Mouse (Mus musculus): ENCODE measurements around the gene Mrpl43. TPM values are rescaled to one million over a fixed set of nuclear protein-coding genes. Genes with fewer than 3 reads are reported as not detected.

Mrpl43 gene
- polyA plus RNA-seq, 1 experiment from 2014 or later = 67.1 TPM

DNA sequence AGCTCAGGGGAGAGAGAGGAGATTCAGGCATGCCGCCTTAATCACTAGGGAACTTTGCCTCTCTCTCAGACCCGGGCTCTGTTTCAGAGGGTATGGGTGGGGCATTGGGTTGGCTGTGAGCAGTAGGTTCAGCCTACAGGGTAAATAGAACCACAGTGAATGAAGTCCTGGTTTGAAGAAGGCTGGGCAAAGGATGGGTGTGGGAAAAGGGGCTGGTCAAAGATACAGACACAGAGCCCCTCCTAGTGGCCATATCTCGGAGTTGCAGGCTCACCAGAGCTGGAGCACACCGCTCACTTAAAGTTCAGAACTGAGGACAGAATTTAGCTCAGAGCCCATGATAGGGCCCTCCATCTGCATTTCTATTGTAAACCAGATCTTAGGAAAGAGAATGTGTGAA lies 25.5 kb upstream of the Mrpl43 start:
- no peaks in the 10 kb centered on the region for H3K27me3 ChIP-seq (replicated peaks; ENCODE audit: control insufficient read depth, insufficient read depth, low read length)
- peak; percentile 86 for DNase-seq (ENCODE audit: low spot score)
- H3K9me3 ChIP-seq (replicated peaks; ENCODE audit: control insufficient read depth, low read length) = no peaks in the 10 kb centered on the region
- peak; percentile 66 for ATAC-seq
- no peak overlapping the region for H3K4me2 ChIP-seq (ENCODE audit: low read length)
- no peaks in the 10 kb centered on the region for H3K4me1 ChIP-seq (ENCODE audit: control insufficient read depth, insufficient read depth, low read length)
- peaks cover 19% of the 10 kb centered on the region for H3K36me3 ChIP-seq (ENCODE audit: control insufficient read depth, insufficient read depth, low read length)
- no peak overlapping the region for H3K27ac ChIP-seq (ENCODE audit: low read depth, low read length)
- no peak overlapping the region for H3K4me3 ChIP-seq (ENCODE audit: low read depth, low read length)
- 16% methylated on average over 4 of the region's 4 CpGs for WGBS
- no peak overlapping the region for H3K9ac ChIP-seq (ENCODE audit: low read length)

DNA sequence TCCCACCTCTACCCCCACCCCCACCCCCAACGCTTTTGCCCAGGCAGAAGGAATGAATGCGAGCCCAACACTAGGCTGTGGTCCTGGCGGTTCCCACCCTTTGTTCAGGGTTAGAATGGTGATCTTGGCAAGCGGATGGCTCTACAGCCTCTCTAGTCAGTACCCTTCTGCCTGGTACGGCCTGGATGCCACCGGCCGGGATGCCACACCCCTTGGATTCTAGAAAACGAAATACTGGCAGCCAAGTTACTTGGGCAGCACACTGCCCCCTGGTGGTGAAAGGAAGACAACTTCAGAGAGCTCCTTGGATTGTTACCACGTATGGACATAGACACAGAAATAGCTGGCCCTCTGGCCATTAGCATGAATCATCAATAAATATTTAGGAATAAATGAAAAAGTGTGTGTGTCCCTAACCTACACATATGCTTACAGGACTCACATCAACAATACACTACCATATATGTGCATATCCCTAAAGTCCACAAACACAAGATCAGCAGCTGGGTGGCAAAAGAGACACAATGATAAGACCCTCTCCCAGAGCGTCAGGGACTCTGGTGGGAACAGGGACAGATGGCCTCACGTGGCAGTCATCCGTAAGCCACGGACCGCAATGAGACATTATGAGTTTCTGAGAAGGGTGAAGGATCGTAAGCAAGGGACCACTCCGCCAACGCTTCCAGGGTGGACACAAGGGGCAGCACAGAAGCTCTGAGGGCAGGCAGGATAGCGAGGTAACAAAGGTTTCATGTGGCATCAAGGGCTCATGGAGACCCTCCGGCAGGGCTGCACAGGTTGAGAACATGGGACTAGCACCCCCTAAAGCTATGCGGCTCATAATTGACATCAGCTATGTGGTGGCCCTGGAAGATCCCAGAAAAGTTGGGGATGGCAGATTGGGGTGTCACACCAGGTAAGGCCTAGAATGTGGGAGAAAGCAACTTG lies 24.8 kb upstream of the Mrpl43 start:
- Histone ChIP-seq H3K4me3 (ENCODE audit: low read depth, low read length) (no peak overlapping the region), H3K9me3 (replicated peaks; ENCODE audit: control insufficient read depth, low read length) (no peaks in the 10 kb centered on the region), H3K9ac (ENCODE audit: low read length) (no peak overlapping the region), H3K27ac (ENCODE audit: low read depth, low read length) (no peak overlapping the region), H3K36me3 (ENCODE audit: control insufficient read depth, insufficient read depth, low read length) (peaks cover 27% of the 10 kb centered on the region), H3K4me1 (ENCODE audit: control insufficient read depth, insufficient read depth, low read length) (no peaks in the 10 kb centered on the region), H3K4me2 (ENCODE audit: low read length) (peak overlapping the region; percentile 36), H3K27me3 (replicated peaks; ENCODE audit: control insufficient read depth, insufficient read depth, low read length) (no peaks in the 10 kb centered on the region)
- DNase-seq (ENCODE audit: low spot score) (peak; percentile 94), ATAC-seq (peak; percentile 36)
- WGBS = 38% methylated on average over 20 of the region's 20 CpGs

DNA sequence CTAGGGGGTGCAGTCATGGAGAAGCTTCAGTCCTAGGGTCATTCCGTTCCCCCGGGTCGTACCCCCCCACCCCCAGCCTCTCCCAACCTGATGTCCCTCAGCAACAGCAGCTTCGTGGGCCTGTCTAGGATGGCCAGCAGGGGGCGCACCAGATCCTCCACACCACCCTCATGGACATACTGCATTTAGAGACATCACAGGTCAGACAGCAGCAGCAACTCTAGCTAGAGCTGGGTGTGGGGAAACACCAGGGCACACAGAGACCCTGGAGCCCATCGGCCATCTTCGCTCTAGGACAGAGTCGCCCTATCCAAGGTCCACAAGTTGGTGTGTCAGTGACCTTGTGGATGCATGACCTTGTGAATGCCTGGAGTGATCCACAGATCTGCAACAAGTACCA lies 23.9 kb upstream of the Mrpl43 start:
- WGBS = 47% methylated on average over 8 of the region's 8 CpGs

DNA sequence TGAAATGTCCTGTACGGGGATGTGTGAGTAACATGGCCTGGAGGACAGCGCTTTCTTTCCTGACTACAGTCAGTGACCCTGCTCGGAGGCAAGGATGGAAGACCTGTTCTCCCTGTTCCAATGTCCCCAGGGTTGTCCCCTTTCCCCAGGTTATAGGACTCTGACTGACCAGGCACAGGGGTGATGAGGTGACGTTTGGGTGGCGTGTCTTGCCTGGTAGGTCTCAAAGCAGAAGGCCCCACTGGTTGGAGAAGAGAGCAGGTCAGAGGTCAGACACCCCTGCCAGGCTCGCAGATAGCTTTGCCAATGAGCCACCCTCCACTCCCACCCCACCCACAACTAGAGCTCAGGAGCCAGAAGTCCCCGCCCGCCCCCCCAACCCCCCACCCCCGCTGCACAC lies 23.3 kb upstream of the Mrpl43 start:
- no peaks in the 10 kb centered on the region for H3K4me1 ChIP-seq (ENCODE audit: control insufficient read depth, insufficient read depth, low read length)
- peaks cover 39% of the 10 kb centered on the region for H3K36me3 ChIP-seq (ENCODE audit: control insufficient read depth, insufficient read depth, low read length)
- no peak for DNase-seq (ENCODE audit: low spot score)
- H3K9me3 ChIP-seq (replicated peaks; ENCODE audit: control insufficient read depth, low read length) = no peaks in the 10 kb centered on the region
- H3K27me3 ChIP-seq (replicated peaks; ENCODE audit: control insufficient read depth, insufficient read depth, low read length) = no peaks in the 10 kb centered on the region
- no peak for ATAC-seq
- H3K4me2 ChIP-seq (ENCODE audit: low read length) = no peak overlapping the region
- no peak overlapping the region for H3K4me3 ChIP-seq (ENCODE audit: low read depth, low read length)
- no peak overlapping the region for H3K9ac ChIP-seq (ENCODE audit: low read length)
- 58% methylated on average over 9 of the region's 9 CpGs for WGBS
- H3K27ac ChIP-seq (ENCODE audit: low read depth, low read length) = no peak overlapping the region

More for the DNA sequence above, 23.9 kb upstream of the Mrpl43 start:
- Histone ChIP-seq H3K36me3 (ENCODE audit: control insufficient read depth, insufficient read depth, low read length) (peaks cover 34% of the 10 kb centered on the region), H3K27me3 (replicated peaks; ENCODE audit: control insufficient read depth, insufficient read depth, low read length) (no peaks in the 10 kb centered on the region), H3K27ac (ENCODE audit: low read depth, low read length) (no peak overlapping the region), H3K4me1 (ENCODE audit: control insufficient read depth, insufficient read depth, low read length) (no peaks in the 10 kb centered on the region), H3K4me3 (ENCODE audit: low read depth, low read length) (no peak overlapping the region), H3K9me3 (replicated peaks; ENCODE audit: control insufficient read depth, low read length) (no peaks in the 10 kb centered on the region), H3K4me2 (ENCODE audit: low read length) (no peak overlapping the region), H3K9ac (ENCODE audit: low read length) (no peak overlapping the region)
- DNase-seq (ENCODE audit: low spot score) (peak; percentile 42), ATAC-seq (peak; percentile 24)

DNA sequence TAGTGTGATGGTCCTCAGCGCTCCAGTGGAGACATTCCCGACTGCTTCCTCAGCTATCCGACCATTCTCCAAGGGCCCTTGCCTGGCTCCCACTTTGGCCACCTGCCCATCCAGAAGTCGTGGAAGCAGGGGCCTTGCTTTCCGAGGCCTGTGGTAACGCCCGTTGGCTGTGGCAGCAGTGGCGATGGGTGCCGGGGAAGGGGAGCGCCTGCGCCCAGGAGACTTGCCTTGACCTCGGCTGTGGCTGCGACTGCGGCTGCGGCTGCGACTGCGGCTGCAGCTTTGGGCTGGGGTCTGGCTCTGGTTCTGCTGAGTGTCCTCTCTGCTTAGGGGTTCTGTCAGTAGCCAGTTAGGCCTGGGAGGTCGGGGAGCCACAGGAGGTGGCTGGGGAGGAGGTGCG lies 22.5 kb upstream of the Mrpl43 start:
- ATAC-seq = no peak
- H3K4me1 ChIP-seq (ENCODE audit: control insufficient read depth, insufficient read depth, low read length) = no peaks in the 10 kb centered on the region
- no peak overlapping the region for H3K4me3 ChIP-seq (ENCODE audit: low read depth, low read length)

DNA sequence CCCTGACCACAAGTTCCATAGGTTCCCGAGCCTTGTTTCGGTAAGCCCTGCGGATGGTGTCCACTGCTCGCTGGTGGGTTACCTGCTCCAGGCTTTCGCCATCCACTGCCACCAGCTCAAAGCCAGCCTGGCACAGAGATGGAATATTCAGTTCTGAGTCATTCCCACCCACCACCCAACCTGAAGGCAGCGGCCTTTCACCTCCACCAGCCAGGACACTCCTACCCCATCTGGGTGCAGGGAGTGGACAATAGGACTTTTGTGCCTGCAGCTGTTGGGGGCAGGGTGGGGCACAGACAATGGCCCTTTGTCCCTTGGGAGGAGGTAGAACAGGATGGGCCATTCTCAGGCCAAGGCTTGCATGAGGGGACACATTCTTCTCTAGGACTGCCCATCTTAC lies 21.6 kb upstream of the Mrpl43 start:
- WGBS = 83% methylated on average over 6 of the region's 6 CpGs
- no peak overlapping the region for H3K4me2 ChIP-seq (ENCODE audit: low read length)

More for the DNA sequence above, 22.5 kb upstream of the Mrpl43 start:
- Histone ChIP-seq H3K9me3 (replicated peaks; ENCODE audit: control insufficient read depth, low read length) (no peaks in the 10 kb centered on the region), H3K36me3 (ENCODE audit: control insufficient read depth, insufficient read depth, low read length) (peaks cover 45% of the 10 kb centered on the region), H3K4me2 (ENCODE audit: low read length) (no peak overlapping the region), H3K9ac (ENCODE audit: low read length) (no peak overlapping the region), H3K27me3 (replicated peaks; ENCODE audit: control insufficient read depth, insufficient read depth, low read length) (no peaks in the 10 kb centered on the region), H3K27ac (ENCODE audit: low read depth, low read length) (no peak overlapping the region)
- DNase-seq (ENCODE audit: low spot score) = no peak
- WGBS = 61% methylated on average over 19 of the region's 19 CpGs

DNA sequence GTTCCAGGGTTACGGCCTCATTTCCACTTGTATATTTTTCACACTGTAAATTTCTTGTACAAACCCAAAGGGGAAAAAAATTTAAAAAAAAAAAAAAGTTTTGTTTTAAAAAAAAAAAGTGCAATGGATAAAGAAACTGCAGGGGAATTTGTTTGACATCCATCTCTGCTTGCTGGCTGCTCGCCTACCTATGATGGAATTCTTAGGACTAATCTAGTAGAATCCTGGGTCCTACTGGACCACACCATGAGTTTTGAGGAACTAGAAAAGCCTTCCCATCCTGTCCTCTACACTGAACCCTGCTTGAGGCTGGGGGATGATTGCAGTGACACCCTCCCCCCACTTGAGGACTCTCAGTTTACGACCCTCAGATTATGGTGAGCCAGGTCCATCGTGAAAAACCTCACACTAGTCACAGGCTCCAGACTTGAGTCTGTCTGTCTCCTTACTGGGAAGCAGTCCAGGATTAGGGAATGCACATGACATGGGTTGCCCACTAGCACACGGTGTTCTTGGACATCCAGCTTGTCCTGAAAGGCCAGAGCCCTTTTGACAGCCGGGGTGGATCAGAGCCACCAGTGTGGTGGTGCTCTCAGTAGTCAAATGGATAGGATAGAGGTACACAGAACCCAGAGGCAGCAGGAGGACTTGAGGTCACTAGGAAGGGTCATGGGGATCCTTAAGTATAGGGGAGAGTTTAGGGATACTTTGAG lies 20.9 kb upstream of the Mrpl43 start:
- no peak for DNase-seq (ENCODE audit: low spot score)
- H3K4me1 ChIP-seq (ENCODE audit: control insufficient read depth, insufficient read depth, low read length) = no peaks in the 10 kb centered on the region
- H3K9ac ChIP-seq (ENCODE audit: low read length) = no peak overlapping the region; the same call in 1 of the 2 replicates
- no peak for ATAC-seq
- no peak overlapping the region for H3K27ac ChIP-seq (ENCODE audit: low read depth, low read length)
- no peaks in the 10 kb centered on the region for H3K9me3 ChIP-seq (replicated peaks; ENCODE audit: control insufficient read depth, low read length)
- 89% methylated on average over 6 of the region's 6 CpGs for WGBS
- H3K4me2 ChIP-seq (ENCODE audit: low read length) = no peak overlapping the region
- H3K36me3 ChIP-seq (ENCODE audit: control insufficient read depth, insufficient read depth, low read length) = peaks cover 57% of the 10 kb centered on the region
- no peak overlapping the region for H3K4me3 ChIP-seq (ENCODE audit: low read depth, low read length)
- H3K27me3 ChIP-seq (replicated peaks; ENCODE audit: control insufficient read depth, insufficient read depth, low read length) = no peaks in the 10 kb centered on the region

More for the DNA sequence above, 21.6 kb upstream of the Mrpl43 start:
- Histone ChIP-seq H3K4me3 (ENCODE audit: low read depth, low read length) (no peak overlapping the region), H3K9ac (ENCODE audit: low read length) (no peak overlapping the region), H3K4me1 (ENCODE audit: control insufficient read depth, insufficient read depth, low read length) (no peaks in the 10 kb centered on the region), H3K9me3 (replicated peaks; ENCODE audit: control insufficient read depth, low read length) (no peaks in the 10 kb centered on the region), H3K27ac (ENCODE audit: low read depth, low read length) (no peak overlapping the region), H3K36me3 (ENCODE audit: control insufficient read depth, insufficient read depth, low read length) (peaks cover 50% of the 10 kb centered on the region), H3K27me3 (replicated peaks; ENCODE audit: control insufficient read depth, insufficient read depth, low read length) (no peaks in the 10 kb centered on the region)
- no peak for DNase-seq (ENCODE audit: low spot score)
- no peak for ATAC-seq

DNA sequence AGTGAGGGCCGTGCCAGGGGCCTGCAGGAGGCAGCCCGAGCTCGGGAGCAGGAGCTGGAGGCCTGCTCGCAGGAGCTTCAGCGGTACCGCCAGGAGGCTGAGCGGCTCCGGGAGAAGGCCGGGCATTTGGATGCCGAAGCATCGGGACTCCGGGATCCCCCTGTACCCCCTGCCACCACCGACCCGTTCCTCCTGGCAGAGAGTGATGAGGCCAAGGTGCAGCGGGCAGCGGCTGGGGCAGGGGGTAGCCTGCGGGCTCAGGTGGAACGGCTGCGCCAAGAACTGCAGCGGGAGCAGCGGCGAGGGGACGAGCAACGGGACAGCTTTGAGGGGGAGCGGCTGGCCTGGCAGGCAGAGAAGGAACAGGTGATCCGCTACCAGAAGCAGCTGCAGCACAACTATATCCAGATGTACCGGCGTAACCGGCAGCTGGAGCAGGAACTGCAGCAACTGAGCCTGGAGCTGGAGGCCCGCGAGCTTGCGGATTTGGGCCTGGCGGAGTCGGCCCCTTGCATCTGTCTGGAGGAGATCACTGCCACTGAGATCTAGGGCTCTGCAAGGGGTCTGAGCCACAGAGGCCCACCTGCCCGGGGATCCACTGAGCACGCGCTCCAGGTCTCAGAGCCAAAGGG lies 19.8 kb upstream of the Mrpl43 start:
- 90% methylated on average over 37 of the region's 37 CpGs for whole genome bisulfite sequencing
- H3K27ac ChIP-seq (ENCODE audit: low read depth, low read length) = no peak overlapping the region
- peaks cover 66% of the 10 kb centered on the region for H3K36me3 ChIP-seq (ENCODE audit: control insufficient read depth, insufficient read depth, low read length)
- DNase-seq (ENCODE audit: low spot score) = no peak
- H3K9ac ChIP-seq (ENCODE audit: low read length) = no peak overlapping the region
- no peaks in the 10 kb centered on the region for H3K4me1 ChIP-seq (ENCODE audit: control insufficient read depth, insufficient read depth, low read length)
- no peak for ATAC-seq
- no peaks in the 10 kb centered on the region for H3K27me3 ChIP-seq (replicated peaks; ENCODE audit: control insufficient read depth, insufficient read depth, low read length)
- no peak overlapping the region for H3K4me3 ChIP-seq (ENCODE audit: low read depth, low read length)
- H3K9me3 ChIP-seq (replicated peaks; ENCODE audit: control insufficient read depth, low read length) = no peaks in the 10 kb centered on the region
- H3K4me2 ChIP-seq (ENCODE audit: low read length) = no peak overlapping the region

Measured in forebrain, embryonic 14.5 days (tissue).